Mouse (Mus musculus) cortical plate, adult 2 months (tissue): ENCODE results near the gene Hnrnph1. TPM values are rescaled to one million over a fixed set of nuclear protein-coding genes. Genes with fewer than 3 reads are reported as not detected.
A peak's percentile ranks its signal among the peaks of the same experiment; 100 is the strongest.

ENCODE experiments used
- H3K27ac ChIP-seq: fragments of 200-500 bp; 2 replicates; pipeline ENCODE4 v1.5.1; 2012; ENCODE audit warnings: low read length, control low read depth, inconsistent platforms; ENCODE audit not compliant: insufficient read depth
- H3K4me1 ChIP-seq: fragments of 200-500 bp; 2 replicates; pipeline ENCODE4 v1.6.1; 2011; ENCODE audit warnings: low read length; ENCODE audit not compliant: control insufficient read depth, insufficient read depth
- H3K4me3 ChIP-seq: fragments of 200-500 bp; 2 replicates; pipeline ENCODE4 v1.5.1; 2011; ENCODE audit warnings: mild to moderate bottlenecking, low read length, control low read depth; ENCODE audit not compliant: insufficient read depth
- CTCF ChIP-seq: fragments of 200-500 bp; IDR thresholded peaks from 2 replicates; pipeline ENCODE4 v1.5.1; 2011; ENCODE audit warnings: mild to moderate bottlenecking, control low read depth, low read length; ENCODE audit not compliant: insufficient read depth; ENCODE audit errors: extremely low read depth
- POLR2A ChIP-seq: fragments of 200-500 bp; IDR thresholded peaks from 2 replicates; pipeline ENCODE4 v1.6.1; 2011; ENCODE audit warnings: mild to moderate bottlenecking, low read length, control low read depth; ENCODE audit not compliant: insufficient read depth; ENCODE audit errors: extremely low read depth
- polyA plus RNA-seq: library from polyadenylated mRNA; depleted of rRNA; stranded (reverse); fragments of >200 nt; gene quantifications from 2 replicates; pipeline ENCODE4 v1.2.3, GENCODE M21; 2012; rRNA removed

The Hnrnph1 gene
- polyA plus RNA-seq, 1 experiment, result 311 TPM

DNA sequence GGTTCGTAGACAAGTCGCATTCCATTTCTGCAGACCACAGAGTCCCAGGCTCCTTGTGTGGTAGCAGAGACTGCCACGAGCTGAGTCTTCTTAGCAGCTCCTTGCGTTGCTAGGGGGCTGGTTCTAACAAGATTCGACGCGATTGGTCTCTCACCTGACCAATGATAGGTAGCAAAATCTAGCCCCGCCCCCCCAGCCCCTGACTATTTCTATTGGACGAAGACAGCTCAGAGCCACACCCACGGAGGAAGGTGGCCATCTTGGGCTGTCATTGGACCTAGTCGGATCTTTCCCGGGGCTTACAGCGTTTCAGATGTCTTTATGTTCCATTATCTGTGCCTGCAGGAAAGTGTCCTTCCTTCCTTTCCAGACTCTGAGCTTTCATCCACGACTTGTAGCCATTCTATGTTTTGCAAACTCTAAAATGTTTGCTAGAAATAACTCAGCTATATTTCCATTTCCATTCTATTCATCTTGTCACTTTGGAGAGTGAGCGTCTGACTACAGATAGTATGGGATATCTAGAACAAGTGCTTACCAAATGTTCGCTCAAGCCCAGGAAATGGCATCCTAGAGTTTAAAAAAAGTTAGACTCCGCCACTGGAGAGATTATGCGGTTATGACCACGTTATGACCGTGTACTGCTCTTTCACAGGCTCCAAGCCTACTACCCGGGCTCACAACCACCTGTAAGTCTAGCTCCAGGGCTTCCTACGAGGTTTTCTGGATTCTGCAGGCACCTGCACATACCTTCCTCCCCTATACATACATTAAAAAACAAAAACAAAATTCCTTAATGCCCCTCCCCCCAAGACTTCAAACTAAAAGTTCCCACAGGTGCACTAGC is 45.4 kb downstream of the Hnrnph1 start:
- no peaks in the 10 kb centered on the region for H3K4me1 ChIP-seq
- no peak for TF ChIP-seq CTCF
- peak; percentile 77 for TF ChIP-seq POLR2A
- peak overlapping the region; percentile 22 for H3K4me3 ChIP-seq
- H3K27ac ChIP-seq, result no peak overlapping the region

DNA sequence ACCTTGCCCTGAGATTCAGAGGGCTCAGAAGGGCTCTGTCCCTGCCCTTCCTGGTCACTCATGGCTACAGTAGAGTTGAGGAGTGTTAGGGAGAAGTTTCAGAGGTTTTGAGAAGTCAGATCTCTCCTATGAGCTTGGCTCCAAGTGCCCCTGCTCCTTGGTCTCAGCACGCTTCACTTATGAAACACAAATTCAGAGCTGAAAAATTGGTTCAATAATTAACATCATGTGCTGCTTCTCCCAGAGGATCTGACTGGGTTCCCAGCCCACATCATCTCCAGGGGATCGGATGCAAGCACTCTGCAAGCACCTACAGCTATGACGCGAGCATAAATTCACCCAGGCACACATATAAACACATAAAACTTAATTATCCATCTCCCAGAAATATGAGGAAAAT is 49.3 kb downstream of the Hnrnph1 start:
- no peak overlapping the region for H3K27ac ChIP-seq
- H3K4me3 ChIP-seq, result no peak overlapping the region
- TF ChIP-seq CTCF, result no peak
- TF ChIP-seq POLR2A, result no peak
- peaks cover 2% of the 10 kb centered on the region; the same call in 1 of the 2 replicates for H3K4me1 ChIP-seq

DNA sequence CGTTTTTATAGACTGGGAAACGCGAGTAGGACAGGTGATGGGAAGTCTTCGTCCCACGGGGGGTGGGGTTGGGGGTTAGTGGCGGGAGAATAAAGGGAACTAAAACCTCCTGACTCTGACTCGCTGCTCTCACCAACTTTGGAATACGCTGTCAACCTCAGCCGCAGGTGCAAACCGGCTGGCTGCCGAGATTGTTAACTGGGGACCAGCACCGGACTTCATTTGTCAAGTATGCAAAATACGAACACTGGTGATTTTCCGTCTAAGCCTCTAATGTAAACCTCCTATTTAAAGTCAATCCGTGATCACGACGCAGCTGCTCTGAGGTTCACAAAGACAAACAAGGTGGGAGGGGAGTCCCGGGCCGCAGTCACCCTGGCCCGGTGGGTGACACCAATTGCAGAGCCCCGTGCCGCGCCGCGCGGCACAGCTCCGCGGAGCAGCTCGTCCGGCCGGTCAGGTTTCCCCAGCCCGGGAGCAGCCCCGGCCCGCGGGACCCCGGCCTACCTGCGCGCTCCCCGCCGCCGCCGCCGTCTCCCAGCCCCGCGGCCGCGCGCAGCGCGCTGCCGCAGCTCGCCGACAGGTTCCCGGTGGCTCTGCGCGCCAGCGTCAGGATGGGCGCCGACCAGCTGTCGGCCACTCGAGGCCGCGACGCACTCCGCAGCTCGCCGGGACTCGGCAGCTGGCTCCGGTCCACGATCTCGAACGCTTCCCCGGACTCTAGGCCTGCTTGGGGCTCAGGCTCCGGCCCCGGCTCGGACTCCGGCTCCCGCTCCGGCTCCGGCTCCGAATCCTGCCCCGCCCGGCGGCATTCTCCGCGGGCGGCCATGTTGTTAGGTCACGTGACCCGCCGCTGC is 53.7 kb downstream of the Hnrnph1 start, which contains the start of gene Rufy1:
TSS of gene Rufy1 (minus strand) at position 849 of the 857 bp plus-strand sequence.
- peaks cover 5% of the 10 kb centered on the region for H3K4me1 ChIP-seq
- peak within 1 kb of the TSS; percentile 99 for H3K27ac ChIP-seq
- TF ChIP-seq POLR2A (no peak), CTCF (no peak)
- peak within 1 kb of the TSS; percentile 65 for H3K4me3 ChIP-seq

DNA sequence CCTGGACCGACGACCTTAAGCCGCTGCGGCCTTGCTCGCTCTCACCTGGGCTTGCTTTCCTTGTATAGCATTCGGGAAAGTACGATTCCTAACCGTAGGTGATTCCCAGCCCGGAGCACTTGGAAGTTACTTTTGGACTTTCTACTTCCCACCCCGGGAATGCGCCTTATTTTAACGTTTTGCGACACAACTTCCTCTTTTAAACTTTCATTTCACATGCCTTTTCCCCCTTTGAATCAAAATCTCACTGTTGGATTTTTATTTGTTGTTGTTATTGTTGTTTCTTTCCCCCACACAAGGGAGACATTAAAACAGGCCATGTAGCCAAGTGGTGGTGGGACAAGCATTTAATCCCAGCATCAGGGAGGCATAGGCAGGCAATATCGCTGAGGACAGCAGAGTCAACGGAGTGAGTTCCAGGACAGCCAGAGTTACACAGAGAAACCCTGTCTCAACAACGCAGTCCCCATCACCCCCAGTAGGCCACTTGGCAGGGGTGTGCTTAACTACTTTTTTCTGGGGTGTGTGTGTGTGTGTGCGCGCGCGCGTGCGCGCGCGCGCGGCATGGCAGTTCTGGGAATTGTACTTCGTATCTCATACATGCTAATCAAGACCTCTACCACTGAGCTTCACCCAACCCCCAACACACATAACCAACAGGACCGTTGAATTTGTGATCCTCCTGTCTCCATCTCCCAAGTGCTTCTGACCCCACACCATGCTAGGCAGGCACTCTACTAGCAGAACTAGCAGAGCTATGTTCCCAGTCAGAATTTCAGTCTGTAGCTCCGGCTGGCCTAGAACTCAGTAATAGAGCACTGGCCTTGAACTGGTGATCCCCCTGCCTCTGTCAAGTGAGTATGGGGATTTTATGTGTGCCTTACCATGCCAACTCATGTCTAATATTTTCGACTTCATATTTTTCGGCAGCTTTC is 54.6 kb downstream of the Hnrnph1 start:
- Histone ChIP-seq H3K4me1 (peaks cover 5% of the 10 kb centered on the region), H3K27ac (peak overlapping the region; percentile 99), H3K4me3 (peak overlapping the region; percentile 65)
- TF ChIP-seq CTCF (no peak), POLR2A (no peak)

DNA sequence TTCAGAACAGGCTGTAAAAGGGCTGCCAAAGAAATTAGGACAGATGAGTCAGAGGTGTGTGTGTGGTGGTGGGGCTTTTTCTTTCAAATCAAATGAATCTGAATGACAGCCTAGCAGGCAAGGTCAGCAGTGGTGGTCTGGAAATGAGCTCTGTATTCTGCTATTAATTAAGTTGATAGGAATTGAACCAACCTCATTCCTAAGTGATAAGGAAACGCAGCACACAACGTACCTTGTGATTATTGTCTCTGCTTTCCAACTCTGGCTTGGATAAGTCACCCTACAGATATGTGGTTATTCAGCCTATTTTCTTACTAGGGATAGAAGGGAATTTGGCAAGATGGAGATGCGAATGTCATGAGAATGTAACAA is 55.3 kb downstream of the Hnrnph1 start:
- no peak for TF ChIP-seq POLR2A
- TF ChIP-seq CTCF, result no peak
- H3K4me1 ChIP-seq, result peaks cover 5% of the 10 kb centered on the region
- H3K27ac ChIP-seq, result no peak overlapping the region
- H3K4me3 ChIP-seq, result no peak overlapping the region

DNA sequence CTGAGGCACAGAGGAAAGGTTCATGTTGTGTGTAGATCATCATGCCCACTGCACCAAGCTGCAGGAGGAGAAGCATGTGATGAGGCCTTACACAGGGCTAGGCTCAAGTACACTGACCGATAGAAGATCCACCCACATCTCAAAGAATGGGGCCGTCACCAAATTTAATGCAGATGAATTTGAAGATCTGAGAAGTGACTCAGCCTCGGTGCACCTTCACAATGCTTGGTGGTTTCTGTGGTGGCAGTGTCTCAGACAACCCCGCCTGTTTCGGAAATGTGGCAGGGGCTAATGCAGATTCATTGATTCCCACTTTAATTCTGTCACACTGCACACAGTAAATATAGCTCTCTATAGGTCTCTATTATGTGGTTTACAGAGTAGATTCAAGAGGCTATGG is 56.1 kb downstream of the Hnrnph1 start:
- H3K27ac ChIP-seq, result no peak overlapping the region
- TF ChIP-seq POLR2A, result no peak
- no peak for TF ChIP-seq CTCF
- H3K4me3 ChIP-seq, result no peak overlapping the region
- peaks cover 5% of the 10 kb centered on the region for H3K4me1 ChIP-seq

Other genes with a start within 250 kb of the Hnrnph1 start
- gene Tbc1d9b, start 245.6 kb upstream of the Hnrnph1 start, polyA plus RNA-seq, result 162 and 188 TPM in 2 replicates
- gene Mrnip, start 202.5 kb upstream of the Hnrnph1 start, polyA plus RNA-seq, result 23.7 and 24.9 TPM in 2 replicates
- 410 and 414 TPM in 2 replicates for gene Sqstm1, start 166.2 kb upstream of the Hnrnph1 start, polyA plus RNA-seq
- 56.6 and 61.1 TPM in 2 replicates for gene Mgat4b, start 166.1 kb upstream of the Hnrnph1 start, polyA plus RNA-seq
- gene Ltc4s, start 138.4 kb upstream of the Hnrnph1 start, polyA plus RNA-seq, result 22.5 and 24.2 TPM in 2 replicates
- gene Maml1, start 84.7 kb upstream of the Hnrnph1 start, polyA plus RNA-seq, result 5.7 and 6.3 TPM in 2 replicates
- gene Canx, start 51.3 kb upstream of the Hnrnph1 start, polyA plus RNA-seq, result 229 and 257 TPM in 2 replicates
- gene Cby3, start 22.5 kb upstream of the Hnrnph1 start, polyA plus RNA-seq, result 0.53 and 0.71 TPM in 2 replicates
- 36.4 and 37.5 TPM in 2 replicates for gene Rufy1, start 54.1 kb downstream of the Hnrnph1 start, polyA plus RNA-seq
- 8.7 and 10.6 TPM in 2 replicates for gene Adamts2, start 225.1 kb downstream of the Hnrnph1 start, polyA plus RNA-seq